In genomic region chr6:88190310-88191023, GRCm38 (mm10) we compare ENCODE assay signal across 9 mouse cellular contexts. TPM values are rescaled to one million over a fixed set of nuclear protein-coding genes. Genes with fewer than 3 reads are reported as not detected.
DNase-seq lines count a peak whose midpoint lies in the region; ATAC-seq and TF ChIP-seq lines count a peak whose summit lies in the region.
"Had no signal": no experiment of that assay in that cellular context is flagged by ENCODE, and none has a peak within 500 bp of the region (broad histone marks: within the 10 kb centered on the region; RNA-seq: fewer than 3 reads in every experiment).

No protein-coding gene starts in this region.

- 0 out of 2 replicates have a peak overlapping the region, but pooled peaks have one; percentile 20 for H3K4me2 ChIP-seq in heart, embryonic 16.5 days (ENCODE audit: low read depth, low read length)
- H3K4me2 ChIP-seq in liver, postnatal 0 days (ENCODE audit: low read depth, low read length) = no peak overlapping the region; the same call in 1 of the 2 replicates

- no peak overlapping the region for H3K27ac ChIP-seq in heart, embryonic 16.5 days (ENCODE audit: low read length)
- no peak overlapping the region for H3K27ac ChIP-seq in liver, postnatal 0 days (ENCODE audit: low read depth)

- H3K4me1 ChIP-seq in heart, embryonic 16.5 days (ENCODE audit: control insufficient read depth, insufficient read depth, low read length) = peaks cover 17% of the 10 kb centered on the region
- H3K4me1 ChIP-seq in liver, postnatal 0 days (ENCODE audit: insufficient read depth) = peaks cover 18% of the 10 kb centered on the region

- no peaks in the 10 kb centered on the region for H3K36me3 ChIP-seq in heart, embryonic 16.5 days (ENCODE audit: control insufficient read depth, insufficient read depth)
- no peaks in the 10 kb centered on the region for H3K36me3 ChIP-seq in liver, postnatal 0 days (replicated peaks; ENCODE audit: insufficient read depth, low read length)

- no peak for TF ChIP-seq CTCF in liver, postnatal 0 days (IDR thresholded peaks at IDR 0.05; ENCODE audit: low read depth)

- no peaks in the 10 kb centered on the region for H3K9me3 ChIP-seq in heart, embryonic 16.5 days (replicated peaks; ENCODE audit: control insufficient read depth, low read length)
- H3K9me3 ChIP-seq in liver, postnatal 0 days (ENCODE audit: low read length) = no peaks in the 10 kb centered on the region

- no peak overlapping the region; the same call in 1 of the 2 replicates for H3K9ac ChIP-seq in heart, embryonic 16.5 days (ENCODE audit: low read length)
- H3K9ac ChIP-seq in liver, postnatal 0 days (replicated peaks) = no peak overlapping the region

- no peak for TF ChIP-seq EP300 in liver, postnatal 0 days (IDR thresholded peaks at IDR 0.05; ENCODE audit: low read depth)

- peak overlapping the region; percentile 68 for H3K4me3 ChIP-seq in heart, embryonic 16.5 days (ENCODE audit: low read length)
- peak overlapping the region; percentile 50; the same call in 1 of the 2 replicates for H3K4me3 ChIP-seq in liver, postnatal 0 days (ENCODE audit: low read depth, low read length)

- WGBS in heart, embryonic 16.5 days = 5% methylated on average over 49 of the region's 49 CpGs
- WGBS in liver, postnatal 0 days (ENCODE audit: insufficient replicate concordance) = 19% methylated on average over 49 of the region's 49 CpGs

- peak; percentile 11 for DNase-seq in ovary, postnatal 14 days (ENCODE audit: low spot score)
- no peak for DNase-seq in ovary, postnatal 10 days (ENCODE audit: low spot score)
- DNase-seq in liver, postnatal 0 days = no peak
- peak; percentile 41 for DNase-seq in retina, embryonic 14.5 days (ENCODE audit: low spot score)
- DNase-seq in spleen, adult 18-20 months = no peak
- no peak for DNase-seq in frontal cortex, postnatal 36 days (ENCODE audit: low spot score in 2 of 2)

- H3K27me3 ChIP-seq in heart, embryonic 16.5 days (ENCODE audit: control insufficient read depth, insufficient read depth, low read length) = peaks cover 83% of the 10 kb centered on the region
- H3K27me3 ChIP-seq in liver, postnatal 0 days (ENCODE audit: insufficient read depth, low read length) = peaks cover 81% of the 10 kb centered on the region

- no peak for ATAC-seq in heart, embryonic 16.5 days (replicated peaks; ENCODE audit: extremely low read depth, insufficient read depth, low FRiP score)
- no peak for ATAC-seq in liver, postnatal 0 days
- no peak for ATAC-seq in granulocyte monocyte progenitor cell, adult 5-6 weeks (replicated peaks; ENCODE audit: poor library complexity, severe bottlenecking)

RNA-seq across cellular contexts. Expression of gene Gata2, which starts 3.2 kb away (rescaled TPM):
- 14.9 and 15.5 TPM in 2 replicates for polyA plus RNA-seq in heart, embryonic 16.5 days (2015; fragmentation: Nextera tagmentation; extraction: Ambion mirVana)
- 4.1 and 4.4 TPM in 2 replicates for polyA plus RNA-seq in liver, postnatal 0 days (2015; fragmentation: Nextera tagmentation; extraction: Ambion mirVana)
- 21.0 and 27.1 TPM in 2 replicates for total RNA-seq in granulocyte monocyte progenitor cell, adult 5-6 weeks (2014; fragmentation: Nextera tagmentation)
- total RNA-seq in granulocyte monocyte progenitor cell, adult 5-6 weeks (2017) = 3.2 and 6.4 TPM in 2 replicates

RNA-seq across cellular contexts. Expression of gene Dnajb8, which starts 31.6 kb away (rescaled TPM):
- polyA plus RNA-seq in heart, embryonic 16.5 days (2015; fragmentation: Nextera tagmentation; extraction: Ambion mirVana) = not detected in 2 replicates
- polyA plus RNA-seq in liver, postnatal 0 days (2015; fragmentation: Nextera tagmentation; extraction: Ambion mirVana) = not detected in 2 replicates
- not detected in 2 replicates for total RNA-seq in granulocyte monocyte progenitor cell, adult 5-6 weeks (2014; fragmentation: Nextera tagmentation)
- total RNA-seq in granulocyte monocyte progenitor cell, adult 5-6 weeks (2017) = not detected in 2 replicates
- total RNA-seq: heart, postnatal 36 days had no signal

Comparison
In these comparisons a context has a peak if more than half of its experiments do, and no peak if none do; other contexts are left out.
1. DNase-seq: peak in ovary, postnatal 14 days (single experiment) and retina, embryonic 14.5 days (single experiment); none in ovary, postnatal 10 days (single experiment), liver, postnatal 0 days (single experiment), spleen, adult 18-20 months (0 of 2) and frontal cortex, postnatal 36 days (0 of 2).